Mouse (Mus musculus): ENCODE measurements around the gene Mreg.

Mreg gene

GRCm38 (mm10) chr1:72226887-72227481, 14.9 kb upstream of the Mreg start:
- DNase-seq (ENCODE audit: low read depth, low spot score): no peak

GRCm38 (mm10) chr1:72226172-72226886, 14.2 kb upstream of the Mreg start:
- DNase-seq (ENCODE audit: low read depth, low spot score): peak; percentile 93

- peak; percentile 92 for DNase-seq (ENCODE audit: low read depth, low spot score)
Measured at GRCm38 (mm10) chr1:72225720-72226171, 13.6 kb upstream of the Mreg start.

- peak; percentile 14 for DNase-seq (ENCODE audit: low read depth, low spot score)
Measured at GRCm38 (mm10) chr1:72225054-72225718, 13.1 kb upstream of the Mreg start.

- peak; percentile 52 for DNase-seq (ENCODE audit: low read depth, low spot score)
Measured at GRCm38 (mm10) chr1:72220008-72220407, 7.9 kb upstream of the Mreg start.

GRCm38 (mm10) chr1:72219116-72219515, 7.0 kb upstream of the Mreg start:
- no peak for DNase-seq (ENCODE audit: low read depth, low spot score)

- DNase-seq (ENCODE audit: low read depth, low spot score): no peak
Measured at GRCm38 (mm10) chr1:72218626-72219025, 6.5 kb upstream of the Mreg start.

GRCm38 (mm10) chr1:72216761-72217160, 4.7 kb upstream of the Mreg start:
- peak; percentile 62 for DNase-seq (ENCODE audit: low read depth, low spot score)

GRCm38 (mm10) chr1:72215174-72215573, 3.1 kb upstream of the Mreg start:
- peak; percentile 26 for DNase-seq (ENCODE audit: low read depth, low spot score)

- DNase-seq (ENCODE audit: low read depth, low spot score): peak; percentile 72
Measured at GRCm38 (mm10) chr1:72214470-72214961, 2.4 kb upstream of the Mreg start.

GRCm38 (mm10) chr1:72213954-72214353, 1.8 kb upstream of the Mreg start:
- no peak for DNase-seq (ENCODE audit: low read depth, low spot score)

GRCm38 (mm10) chr1:72210803-72211679, 1.1 kb downstream of the Mreg start:
- DNase-seq (ENCODE audit: low read depth, low spot score): peak; percentile 73

- no peak for DNase-seq (ENCODE audit: low read depth, low spot score)
Measured at GRCm38 (mm10) chr1:72208095-72208494, 4.0 kb downstream of the Mreg start.

GRCm38 (mm10) chr1:72205113-72205512, 7.0 kb downstream of the Mreg start:
- no peak for DNase-seq (ENCODE audit: low read depth, low spot score)

- DNase-seq (ENCODE audit: low read depth, low spot score): no peak
Measured at GRCm38 (mm10) chr1:72203204-72203603, 8.9 kb downstream of the Mreg start.

GRCm38 (mm10) chr1:72202705-72203104, 9.4 kb downstream of the Mreg start:
- DNase-seq (ENCODE audit: low read depth, low spot score): no peak

- DNase-seq (ENCODE audit: low read depth, low spot score): no peak
Measured at GRCm38 (mm10) chr1:72202068-72202467, 10.0 kb downstream of the Mreg start.

- no peak for DNase-seq (ENCODE audit: low read depth, low spot score)
Measured at GRCm38 (mm10) chr1:72201126-72201525, 11.0 kb downstream of the Mreg start.

- no peak for DNase-seq (ENCODE audit: low read depth, low spot score)
Measured at GRCm38 (mm10) chr1:72198142-72198806, 13.8 kb downstream of the Mreg start.

- no peak for DNase-seq (ENCODE audit: low read depth, low spot score)
Measured at GRCm38 (mm10) chr1:72196626-72197359, 15.3 kb downstream of the Mreg start.

All from A20 (cell line).